Mouse (Mus musculus): Measurements from ENCODE around the gene Ccdc130. TPM values are rescaled to one million over a fixed set of nuclear protein-coding genes. Genes with fewer than 3 reads are reported as not detected.

The Ccdc130 gene
- polyA plus RNA-seq, 1 experiment from 2014 or later = 16.1 TPM

DNA sequence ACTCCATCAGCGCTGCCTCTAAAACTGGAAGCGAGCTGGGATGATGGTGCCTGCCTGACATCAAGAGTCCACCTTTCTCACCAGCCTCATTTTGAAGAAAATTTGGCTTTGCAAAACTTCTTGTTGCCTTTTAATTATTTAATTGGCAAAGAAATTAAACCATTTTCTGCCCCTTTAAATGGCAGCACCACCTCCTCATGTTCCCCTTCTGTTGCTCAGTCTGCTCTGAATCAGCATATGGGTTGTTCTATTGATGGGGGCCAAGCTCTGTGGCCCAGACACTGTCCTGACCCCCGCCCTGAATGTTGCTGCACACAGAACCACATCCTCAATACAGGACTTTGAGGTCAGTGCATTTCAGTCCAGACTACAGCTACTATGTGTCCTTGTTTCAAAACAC lies 3.8 kb upstream of the Ccdc130 start:
- WGBS = 81% methylated on average over 3 of the region's 3 CpGs

GRCm38 (mm10) chr8:84272302-84272701 lies 2.1 kb upstream of the Ccdc130 start:
- H3K27ac ChIP-seq (ENCODE audit: poor library complexity, severe bottlenecking) = no peak overlapping the region
- H3K9me3 ChIP-seq (replicated peaks) = no peaks in the 10 kb centered on the region
- WGBS = 72% methylated on average over 4 of the region's 4 CpGs
- no peak overlapping the region for H3K4me2 ChIP-seq
- no peak for ATAC-seq (ENCODE audit: insufficient number of reproducible peaks, low FRiP score)
- peaks cover 6% of the 10 kb centered on the region; the same call in 1 of the 2 replicates for H3K36me3 ChIP-seq
- peaks cover 16% of the 10 kb centered on the region for H3K4me1 ChIP-seq (replicated peaks)
- no peaks in the 10 kb centered on the region for H3K27me3 ChIP-seq (replicated peaks)
- no peak overlapping the region for H3K4me3 ChIP-seq
- H3K9ac ChIP-seq = no peak overlapping the region

More for the DNA sequence above, 3.8 kb upstream of the Ccdc130 start:
- no peak overlapping the region for H3K9ac ChIP-seq
- peaks cover 17% of the 10 kb centered on the region for H3K4me1 ChIP-seq (replicated peaks)
- no peak overlapping the region for H3K4me2 ChIP-seq
- ATAC-seq (ENCODE audit: insufficient number of reproducible peaks, low FRiP score) = no peak
- no peak overlapping the region for H3K4me3 ChIP-seq
- H3K27me3 ChIP-seq (replicated peaks) = no peaks in the 10 kb centered on the region
- H3K9me3 ChIP-seq (replicated peaks) = no peaks in the 10 kb centered on the region
- H3K36me3 ChIP-seq = no peaks in the 10 kb centered on the region
- H3K27ac ChIP-seq (ENCODE audit: poor library complexity, severe bottlenecking) = no peak overlapping the region

GRCm38 (mm10) chr8:84261098-84261497 lies 9.1 kb downstream of the Ccdc130 start:
- Histone ChIP-seq H3K9ac (no peak overlapping the region), H3K4me3 (no peak overlapping the region), H3K4me1 (replicated peaks) (peaks cover 12% of the 10 kb centered on the region), H3K27me3 (replicated peaks) (no peaks in the 10 kb centered on the region), H3K27ac (ENCODE audit: poor library complexity, severe bottlenecking) (no peak overlapping the region), H3K36me3 (peaks cover 82% of the 10 kb centered on the region), H3K9me3 (replicated peaks) (no peaks in the 10 kb centered on the region), H3K4me2 (no peak overlapping the region)
- WGBS = 92% methylated on average over 4 of the region's 4 CpGs
- ATAC-seq (ENCODE audit: insufficient number of reproducible peaks, low FRiP score) = no peak

DNA sequence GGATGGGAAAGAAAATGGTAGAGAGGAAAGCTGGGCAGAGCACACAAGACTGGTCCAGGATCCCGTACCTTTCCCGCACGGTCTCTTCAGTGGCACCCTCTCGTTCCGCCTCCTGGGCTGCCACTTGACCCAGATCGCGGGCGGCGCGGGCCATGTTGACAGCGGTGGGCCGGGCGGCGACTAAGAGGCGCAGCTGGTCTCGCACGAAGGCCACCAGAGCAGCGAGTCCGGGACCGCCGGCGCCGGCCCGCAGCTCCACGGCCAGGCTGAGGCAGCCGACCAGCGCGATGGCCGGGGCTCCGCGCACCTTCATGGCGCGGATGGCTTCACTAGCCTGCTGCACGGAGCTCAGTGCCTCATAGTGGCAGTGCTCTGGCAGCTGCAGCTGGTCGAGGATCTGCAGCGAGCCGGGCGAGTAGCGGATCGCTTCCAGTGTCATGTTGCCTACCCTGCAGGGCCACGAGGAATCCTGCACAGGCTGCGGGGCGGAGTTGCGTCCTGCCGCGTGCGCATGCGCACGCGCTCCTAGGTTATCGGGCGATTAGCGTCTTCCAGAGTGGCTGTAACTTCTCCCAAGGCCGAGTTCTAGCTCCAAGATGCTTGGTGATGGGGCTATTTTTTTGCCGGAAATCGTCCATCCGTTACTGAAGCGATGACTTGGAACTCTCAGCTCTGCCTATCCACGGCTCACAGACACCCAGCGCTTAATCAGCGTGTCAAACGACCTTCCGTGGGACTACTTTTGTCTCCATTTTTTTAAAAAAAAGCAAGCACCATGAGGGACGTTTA lies 13.2 kb downstream of the Ccdc130 start, which contains the start of gene Mri1:
Mri1 (minus strand) TSS at position 505 of the 789 bp plus-strand sequence.
- no peaks in the 10 kb centered on the region for H3K9me3 ChIP-seq (replicated peaks)
- WGBS = under 1% methylated on average over 64 of the region's 64 CpGs
- H3K4me3 ChIP-seq = peak within 1 kb of the TSS; percentile 88
- peaks cover 16% of the 10 kb centered on the region for H3K4me1 ChIP-seq (replicated peaks)
- ATAC-seq (ENCODE audit: insufficient number of reproducible peaks, low FRiP score) = peak; percentile 87
- peak within 1 kb of the TSS; percentile 96 for H3K4me2 ChIP-seq
- H3K27ac ChIP-seq (ENCODE audit: poor library complexity, severe bottlenecking) = peak within 1 kb of the TSS; percentile 93
- no peaks in the 10 kb centered on the region for H3K27me3 ChIP-seq (replicated peaks)
- H3K36me3 ChIP-seq = peaks cover 76% of the 10 kb centered on the region
- peak within 1 kb of the TSS; percentile 94 for H3K9ac ChIP-seq

DNA sequence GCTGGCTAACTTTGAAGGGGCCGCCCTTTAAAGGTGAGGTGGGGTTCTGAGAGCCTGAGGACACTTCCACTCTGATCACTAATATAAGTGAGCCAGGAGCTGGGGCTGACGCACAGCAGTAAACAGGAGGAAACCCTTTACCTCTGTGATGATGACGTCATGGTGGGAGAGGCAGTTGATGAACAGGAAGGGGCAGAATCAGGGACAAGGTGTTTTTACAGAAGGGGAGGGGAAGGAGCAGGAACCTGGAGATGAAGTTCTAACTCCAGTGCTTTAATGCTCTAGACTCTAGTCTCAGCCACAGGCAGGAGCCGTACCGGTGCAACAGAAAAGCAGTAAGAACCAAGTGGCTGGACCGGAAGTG lies 13.7 kb downstream of the Ccdc130 start:
- peak; percentile 70 for ATAC-seq (ENCODE audit: insufficient number of reproducible peaks, low FRiP score)
- peak overlapping the region; percentile 93 for H3K27ac ChIP-seq (ENCODE audit: poor library complexity, severe bottlenecking)
- H3K4me3 ChIP-seq = peak overlapping the region; percentile 88
- peak overlapping the region; percentile 94 for H3K9ac ChIP-seq
- peaks cover 16% of the 10 kb centered on the region for H3K4me1 ChIP-seq (replicated peaks)
- 12% methylated on average over 6 of the region's 6 CpGs for WGBS
- no peaks in the 10 kb centered on the region for H3K9me3 ChIP-seq (replicated peaks)
- H3K4me2 ChIP-seq = peak overlapping the region; percentile 96
- H3K36me3 ChIP-seq = peaks cover 76% of the 10 kb centered on the region
- H3K27me3 ChIP-seq (replicated peaks) = no peaks in the 10 kb centered on the region

- Histone ChIP-seq H3K4me3 (peak overlapping the region; percentile 88), H3K4me1 (replicated peaks) (peaks cover 16% of the 10 kb centered on the region), H3K27ac (ENCODE audit: poor library complexity, severe bottlenecking) (no peak overlapping the region), H3K27me3 (replicated peaks) (no peaks in the 10 kb centered on the region), H3K9me3 (replicated peaks) (no peaks in the 10 kb centered on the region), H3K9ac (peak overlapping the region; percentile 94; the same call in 1 of the 2 replicates), H3K4me2 (peak overlapping the region; percentile 96), H3K36me3 (peaks cover 74% of the 10 kb centered on the region)
- WGBS = 83% methylated on average over 3 of the region's 3 CpGs
- no peak for ATAC-seq (ENCODE audit: insufficient number of reproducible peaks, low FRiP score)
Observed at GRCm38 (mm10) chr8:84255858-84256257, 14.3 kb downstream of the Ccdc130 start.

DNA sequence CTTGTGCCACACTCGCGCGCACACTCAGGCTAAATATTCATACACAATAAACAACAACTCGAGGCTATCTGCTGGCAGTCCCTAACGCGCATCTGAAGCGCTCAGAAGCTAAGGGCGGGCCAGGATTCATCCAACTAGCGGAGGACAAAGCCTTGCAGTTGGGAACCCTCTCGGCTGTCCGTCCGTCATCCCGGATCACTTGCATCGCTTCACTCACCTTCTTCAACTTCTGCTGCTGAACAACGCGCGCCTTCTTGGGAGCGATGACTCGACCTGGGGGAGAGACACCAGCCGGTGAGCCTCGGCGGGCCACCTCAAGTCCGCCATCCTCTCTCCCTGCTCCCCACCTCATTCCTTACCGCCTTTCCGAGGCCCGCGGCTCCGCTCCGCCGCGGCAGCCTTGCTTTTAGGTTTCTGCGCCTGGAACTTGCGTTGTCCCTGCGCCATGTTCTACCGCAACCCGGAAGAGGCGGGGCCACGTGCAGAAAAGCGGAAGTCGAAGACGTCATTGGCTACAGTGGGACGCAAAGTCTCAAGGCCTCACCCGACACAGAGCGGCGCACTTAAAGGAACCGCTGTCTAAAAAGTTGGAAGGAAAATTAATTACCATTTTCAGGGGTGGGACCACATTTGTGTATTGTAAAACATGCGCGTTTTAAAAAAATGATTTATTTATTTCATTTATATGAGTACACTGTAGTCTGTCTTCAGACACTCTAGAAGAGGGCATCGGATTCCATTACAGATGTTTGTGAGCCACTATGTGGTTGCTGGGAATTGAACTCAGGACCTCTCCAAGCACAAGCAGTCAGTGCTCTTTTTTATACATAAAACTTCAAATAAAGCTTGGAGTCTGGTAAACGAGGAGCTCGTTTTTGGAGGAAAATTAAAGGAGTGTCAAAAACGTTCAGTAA lies 20.7 kb downstream of the Ccdc130 start, which contains the start of gene D8Ertd738e:
D8Ertd738e (minus strand) TSS at position 463 of the 914 bp plus-strand sequence.
- peak; percentile 94 for ATAC-seq (ENCODE audit: insufficient number of reproducible peaks, low FRiP score)
- H3K9me3 ChIP-seq (replicated peaks) = no peaks in the 10 kb centered on the region
- 4% methylated on average over 52 of the region's 52 CpGs for WGBS
- peak within 1 kb of the TSS; percentile 62 for H3K27ac ChIP-seq (ENCODE audit: poor library complexity, severe bottlenecking)
- H3K36me3 ChIP-seq = peaks cover 68% of the 10 kb centered on the region
- H3K27me3 ChIP-seq (replicated peaks) = no peaks in the 10 kb centered on the region
- peak within 1 kb of the TSS; percentile 79 for H3K9ac ChIP-seq
- H3K4me1 ChIP-seq (replicated peaks) = peaks cover 3% of the 10 kb centered on the region; the same call in 1 of the 2 replicates
- peak within 1 kb of the TSS; percentile 69 for H3K4me3 ChIP-seq
- H3K4me2 ChIP-seq = peak within 1 kb of the TSS; percentile 83

DNA sequence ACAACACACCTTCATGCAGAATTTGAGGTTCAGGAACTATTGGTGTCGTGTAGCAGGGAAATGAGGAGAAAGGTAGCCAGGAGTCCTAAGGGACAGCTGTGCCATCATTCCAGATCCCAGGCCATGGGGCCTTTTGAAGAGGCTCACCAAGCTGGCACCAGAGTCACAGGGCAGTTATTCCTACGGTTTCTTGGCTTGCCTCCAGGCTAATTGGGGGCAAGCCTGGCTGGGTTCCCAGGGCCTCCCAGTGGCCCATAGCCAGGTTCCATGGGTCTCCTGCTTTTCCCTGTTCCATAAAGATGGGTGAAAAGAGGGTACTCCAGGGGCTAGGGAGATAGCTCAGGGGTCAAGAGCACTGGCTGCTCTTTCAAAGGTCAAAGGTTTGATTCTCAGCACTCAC lies 28.4 kb downstream of the Ccdc130 start:
- 59% methylated on average over 2 of the region's 2 CpGs for WGBS
- Histone ChIP-seq H3K27ac (ENCODE audit: poor library complexity, severe bottlenecking) (no peak overlapping the region; the same call in 1 of the 2 replicates), H3K36me3 (peaks cover 29% of the 10 kb centered on the region), H3K27me3 (replicated peaks) (no peaks in the 10 kb centered on the region), H3K4me1 (replicated peaks) (peaks cover 23% of the 10 kb centered on the region), H3K4me3 (no peak overlapping the region), H3K9ac (no peak overlapping the region), H3K4me2 (no peak overlapping the region), H3K9me3 (replicated peaks) (no peaks in the 10 kb centered on the region)
- ATAC-seq (ENCODE audit: insufficient number of reproducible peaks, low FRiP score) = no peak

DNA sequence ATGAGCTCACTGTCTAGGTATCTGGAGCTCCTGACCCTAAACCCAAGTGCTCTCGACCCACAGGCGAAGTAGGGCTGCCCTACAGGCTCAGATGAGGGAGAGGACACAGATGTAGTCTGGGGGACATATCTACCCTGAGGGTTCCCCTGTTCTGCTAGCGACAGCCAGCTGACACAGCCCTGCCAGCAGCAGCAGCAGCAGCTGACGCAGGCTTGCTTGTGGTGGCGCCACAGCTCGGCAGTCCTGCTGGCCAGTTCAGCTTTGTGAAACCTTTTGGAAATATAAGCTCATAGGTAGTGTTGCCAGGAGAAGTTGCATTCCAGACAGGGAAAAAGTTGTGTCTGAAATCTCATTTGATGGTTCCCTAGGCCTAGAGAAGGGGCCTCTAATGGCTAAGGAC lies 29.0 kb downstream of the Ccdc130 start:
- WGBS = 32% methylated on average over 6 of the region's 6 CpGs
- H3K9me3 ChIP-seq (replicated peaks) = no peaks in the 10 kb centered on the region
- H3K9ac ChIP-seq = no peak overlapping the region
- H3K4me3 ChIP-seq = no peak overlapping the region
- no peak for ATAC-seq (ENCODE audit: insufficient number of reproducible peaks, low FRiP score)
- H3K4me2 ChIP-seq = no peak overlapping the region
- H3K27ac ChIP-seq (ENCODE audit: poor library complexity, severe bottlenecking) = no peak overlapping the region
- H3K4me1 ChIP-seq (replicated peaks) = peaks cover 25% of the 10 kb centered on the region
- peaks cover 23% of the 10 kb centered on the region for H3K36me3 ChIP-seq
- H3K27me3 ChIP-seq (replicated peaks) = no peaks in the 10 kb centered on the region

DNA sequence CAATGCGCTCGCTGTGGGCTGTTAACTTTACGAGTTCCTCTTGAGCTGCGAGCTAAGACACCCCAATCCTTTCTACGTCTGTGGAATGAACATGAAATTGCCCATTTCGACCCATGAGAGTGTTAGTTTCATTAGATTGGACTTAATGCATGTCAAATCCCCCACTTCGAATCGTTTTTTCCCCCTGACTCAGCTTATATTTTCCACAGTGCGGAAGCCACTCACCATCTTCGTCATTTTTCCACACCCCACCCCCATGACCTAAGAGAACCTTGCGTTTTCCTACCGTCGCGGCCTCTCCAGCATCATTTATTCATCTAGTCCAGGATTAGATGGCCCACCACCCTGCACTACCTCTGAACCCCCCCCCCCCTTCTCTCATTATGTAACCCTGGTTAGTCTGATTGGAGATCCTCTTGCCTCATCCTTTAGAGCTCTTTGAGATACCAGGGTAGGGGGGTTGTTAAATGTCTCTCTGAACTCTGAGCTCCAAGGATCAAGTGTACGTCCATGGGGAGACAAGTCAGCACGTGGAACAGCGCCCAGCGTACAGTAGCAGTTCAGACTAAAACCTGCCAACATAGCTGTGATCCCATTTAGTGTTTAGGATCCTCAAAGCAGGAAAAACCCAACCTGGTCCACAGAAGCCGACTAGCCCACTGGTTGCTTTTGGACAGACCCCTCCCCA lies 32.5 kb downstream of the Ccdc130 start:
- Histone ChIP-seq H3K36me3 (peaks cover 18% of the 10 kb centered on the region), H3K9ac (peak overlapping the region; percentile 74), H3K27me3 (replicated peaks) (no peaks in the 10 kb centered on the region), H3K4me2 (peak overlapping the region; percentile 80), H3K4me3 (peak overlapping the region; percentile 66), H3K9me3 (replicated peaks) (no peaks in the 10 kb centered on the region), H3K27ac (ENCODE audit: poor library complexity, severe bottlenecking) (peak overlapping the region; percentile 64; the same call in 1 of the 2 replicates), H3K4me1 (replicated peaks) (peaks cover 35% of the 10 kb centered on the region)
- ATAC-seq (ENCODE audit: insufficient number of reproducible peaks, low FRiP score) = no peak
- 14% methylated on average over 19 of the region's 19 CpGs for WGBS

All from heart, embryonic 12.5 days (tissue).